Mouse (Mus musculus) brain, embryonic 14.5 days (tissue): Measurements from ENCODE around the gene Pde4d. TPM values are rescaled to one million over a fixed set of nuclear protein-coding genes. Genes with fewer than 3 reads are reported as not detected.
A peak's percentile ranks its signal among the peaks of the same experiment; 100 is the strongest.

Experiments
- DNase-seq: peaks from one replicate; pipeline ENCODE4 v3.0.0-alpha.2; 2011; ENCODE audit warnings: low read depth
- CTCF ChIP-seq: fragments of 200-500 bp; IDR thresholded peaks from 2 replicates; pipeline ENCODE4 v1.5.1; 2012; ENCODE audit warnings: inconsistent platforms, mild to moderate bottlenecking, moderate library complexity, borderline replicate concordance; ENCODE audit not compliant: insufficient read depth, insufficient read length; ENCODE audit errors: extremely low read depth
- POLR2A ChIP-seq: fragments of 200-500 bp; IDR thresholded peaks from 2 replicates; pipeline ENCODE4 v1.6.1; 2012; ENCODE audit warnings: mild to moderate bottlenecking, inconsistent platforms, borderline replicate concordance; ENCODE audit not compliant: poor library complexity, insufficient read depth, insufficient read length, severe bottlenecking; ENCODE audit errors: extremely low read depth
- polyA plus RNA-seq: library from polyadenylated mRNA; depleted of rRNA; stranded (reverse); fragments of >200 nt; gene quantifications from 2 replicates; pipeline ENCODE4 v1.2.3, GENCODE M21; 2012

Gene Pde4d
- polyA plus RNA-seq, 1 experiment: 34.9 TPM

GRCm38 (mm10) chr13:109318434-109318998 lies 868.8 kb downstream of the Pde4d start:
- no peak for DNase-seq

GRCm38 (mm10) chr13:109326061-109326460 lies 876.3 kb downstream of the Pde4d start:
- DNase-seq: no peak
- TF ChIP-seq CTCF: no peak
- TF ChIP-seq POLR2A: no peak

More at GRCm38 (mm10) chr13:109318434-109318998, 868.8 kb downstream of the Pde4d start:
- no peak for TF ChIP-seq POLR2A
- TF ChIP-seq CTCF: no peak

GRCm38 (mm10) chr13:109331563-109331962 lies 881.8 kb downstream of the Pde4d start:
- no peak for DNase-seq
- TF ChIP-seq CTCF (no peak), POLR2A (no peak)

- TF ChIP-seq CTCF (peak; percentile 27; the same call in 1 of the 2 replicates), POLR2A (no peak)
These were observed 892.2 kb downstream of the Pde4d start for GRCm38 (mm10) chr13:109341902-109342301.

GRCm38 (mm10) chr13:109342469-109342868 lies 892.7 kb downstream of the Pde4d start:
- TF ChIP-seq CTCF: no peak
- TF ChIP-seq POLR2A: no peak
- no peak for DNase-seq

More at GRCm38 (mm10) chr13:109341902-109342301, 892.2 kb downstream of the Pde4d start:
- peak; percentile 41 for DNase-seq

- peak; percentile 91 for DNase-seq
- TF ChIP-seq POLR2A (no peak), CTCF (peak; percentile 88)
These were observed 893.8 kb downstream of the Pde4d start for GRCm38 (mm10) chr13:109343596-109343995.

GRCm38 (mm10) chr13:109347770-109348169 lies 898.0 kb downstream of the Pde4d start:
- TF ChIP-seq CTCF (no peak), POLR2A (no peak)
- DNase-seq: peak; percentile 86

- TF ChIP-seq POLR2A (no peak), CTCF (no peak)
- no peak for DNase-seq
These were observed 898.6 kb downstream of the Pde4d start for GRCm38 (mm10) chr13:109348316-109348715.

GRCm38 (mm10) chr13:109350100-109350499 lies 900.4 kb downstream of the Pde4d start:
- TF ChIP-seq POLR2A (no peak), CTCF (no peak)
- peak; percentile 80 for DNase-seq

- DNase-seq: no peak
- TF ChIP-seq CTCF (no peak), POLR2A (no peak)
These were observed 904.3 kb downstream of the Pde4d start for GRCm38 (mm10) chr13:109354017-109354416.

GRCm38 (mm10) chr13:109356252-109356651 lies 906.5 kb downstream of the Pde4d start:
- TF ChIP-seq POLR2A: no peak
- TF ChIP-seq CTCF: peak; percentile 35; the same call in 1 of the 2 replicates
- no peak for DNase-seq

GRCm38 (mm10) chr13:109359994-109360393 lies 910.2 kb downstream of the Pde4d start:
- DNase-seq: no peak
- TF ChIP-seq CTCF (no peak), POLR2A (no peak)

- DNase-seq: peak; percentile 68
- TF ChIP-seq POLR2A (no peak), CTCF (no peak)
These were observed 912.6 kb downstream of the Pde4d start for GRCm38 (mm10) chr13:109362340-109362739.

GRCm38 (mm10) chr13:109374465-109374864 lies 924.7 kb downstream of the Pde4d start:
- no peak for DNase-seq
- no peak for TF ChIP-seq POLR2A
- no peak for TF ChIP-seq CTCF
